Mouse (Mus musculus) heart, adult 9 months (tissue): ENCODE data around the gene Tnnt3.

Source experiments
- DNase-seq, 2 experiments: peaks; one replicate each; pipeline ENCODE4 v3.0.0; 2022; ENCODE audit warnings: low spot score in 2 of 2

Tnnt3 gene

DNA sequence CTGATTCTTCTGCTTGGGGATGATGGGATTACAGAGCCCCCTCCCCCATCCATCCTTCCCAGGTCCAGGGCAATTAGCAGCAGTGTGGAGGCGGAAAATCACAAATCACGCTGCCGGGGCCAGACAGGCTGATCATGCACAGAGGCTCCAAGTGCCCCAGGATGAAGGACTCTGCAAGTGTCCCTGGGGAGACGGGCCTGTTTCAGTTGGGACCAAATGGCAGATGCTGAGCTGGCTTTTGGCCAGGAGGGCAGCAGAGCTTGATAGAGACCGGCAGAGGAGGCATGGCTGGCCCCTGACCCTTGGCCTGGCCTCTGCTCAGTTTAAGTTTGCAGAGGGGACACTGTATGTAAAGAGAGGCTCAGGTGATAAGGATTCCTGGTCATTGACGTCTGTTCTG is 64.5 kb downstream of the Tnnt3 start:
- DNase-seq = no peak

DNA sequence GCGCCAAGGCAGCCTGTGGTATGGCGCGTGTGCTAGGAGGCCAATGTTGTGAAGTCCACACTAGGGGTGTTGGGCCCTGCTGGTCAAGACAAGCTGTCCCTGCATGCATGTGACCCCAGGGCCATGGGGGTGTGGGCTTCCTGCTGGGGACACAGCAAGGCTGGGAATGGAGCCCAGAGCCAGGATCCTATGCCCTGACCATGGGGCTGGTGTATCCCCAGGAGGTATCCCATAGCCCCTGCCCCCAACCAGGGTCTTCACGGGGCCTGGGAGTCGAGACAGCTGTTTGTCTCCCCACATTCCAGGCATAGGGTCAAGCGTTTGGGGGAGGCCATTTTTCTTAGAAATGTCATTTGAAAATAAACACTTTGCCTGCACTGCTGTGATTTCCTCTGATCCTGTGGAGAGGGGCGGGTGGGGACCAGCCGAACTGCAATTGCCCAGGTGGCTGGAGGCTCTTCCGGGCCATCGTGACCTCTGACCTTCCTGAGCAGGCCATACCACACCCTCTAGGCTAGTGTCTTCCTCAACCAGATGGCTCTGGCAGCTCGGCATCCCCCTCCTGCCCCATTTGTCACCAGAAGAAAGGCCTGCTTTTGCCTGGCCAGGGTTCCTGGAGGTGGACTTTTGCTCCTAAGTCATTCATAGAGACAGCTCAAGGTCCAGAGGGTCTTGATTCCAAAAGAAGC is 66.5 kb downstream of the Tnnt3 start:
- DNase-seq = no peak
